Mouse (Mus musculus): Measurements from ENCODE around the gene Rapgef2. TPM values are rescaled to one million over a fixed set of nuclear protein-coding genes. Genes with fewer than 3 reads are reported as not detected.
A peak's percentile ranks its signal among the peaks of the same experiment; 100 is the strongest.
"Not testable (repeated sequence)": the region's sequence is repeated elsewhere in the genome, so short reads cannot be mapped to it uniquely, and the experiment has no call there.

Rapgef2 gene
- total RNA-seq, 2 experiments from 2014 or later: 24.8 to 30.8 TPM

DNA sequence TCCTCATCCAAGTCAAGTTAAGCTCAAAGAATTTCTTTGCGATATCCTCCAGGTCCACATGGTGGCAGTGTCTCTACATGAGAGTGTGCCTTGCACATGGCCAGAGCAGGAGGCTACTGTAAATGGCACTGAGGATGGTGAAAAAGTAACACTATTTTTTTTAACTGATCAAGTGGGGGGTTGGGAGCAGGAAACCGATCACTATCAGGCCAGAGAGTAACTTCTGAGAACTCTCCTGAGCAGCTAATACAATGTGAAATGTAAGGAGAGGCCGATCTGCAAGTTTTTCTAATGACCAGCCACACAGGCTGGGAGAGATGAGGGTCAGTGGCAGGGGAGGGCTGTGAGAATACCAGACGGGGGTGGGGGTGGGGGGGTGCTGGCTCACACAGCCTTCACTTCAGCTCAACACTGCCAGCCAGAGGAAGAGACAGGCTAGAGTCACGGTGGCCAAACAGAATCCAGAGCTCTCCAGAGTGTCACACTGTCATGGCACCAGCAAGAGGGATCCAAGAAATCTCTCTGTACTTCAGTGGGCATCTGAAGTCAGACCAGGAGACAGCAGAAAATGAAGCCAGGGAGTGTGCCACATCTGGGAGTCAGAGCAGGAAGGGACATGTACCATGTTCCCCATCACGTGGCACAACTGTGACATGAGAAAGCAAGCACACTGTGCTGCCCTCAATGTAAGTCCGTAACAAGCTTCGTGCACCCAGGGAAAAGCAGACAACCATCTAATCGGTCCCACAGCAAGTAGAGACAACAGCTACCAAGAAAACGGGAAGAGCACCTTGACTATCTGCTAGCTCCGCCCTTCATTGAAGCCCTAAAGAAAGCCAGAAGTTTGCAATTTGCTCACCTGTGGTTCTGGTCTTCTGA lies 83.8 kb downstream of the Rapgef2 start:
- peak; percentile 66 for DNase-seq

DNA sequence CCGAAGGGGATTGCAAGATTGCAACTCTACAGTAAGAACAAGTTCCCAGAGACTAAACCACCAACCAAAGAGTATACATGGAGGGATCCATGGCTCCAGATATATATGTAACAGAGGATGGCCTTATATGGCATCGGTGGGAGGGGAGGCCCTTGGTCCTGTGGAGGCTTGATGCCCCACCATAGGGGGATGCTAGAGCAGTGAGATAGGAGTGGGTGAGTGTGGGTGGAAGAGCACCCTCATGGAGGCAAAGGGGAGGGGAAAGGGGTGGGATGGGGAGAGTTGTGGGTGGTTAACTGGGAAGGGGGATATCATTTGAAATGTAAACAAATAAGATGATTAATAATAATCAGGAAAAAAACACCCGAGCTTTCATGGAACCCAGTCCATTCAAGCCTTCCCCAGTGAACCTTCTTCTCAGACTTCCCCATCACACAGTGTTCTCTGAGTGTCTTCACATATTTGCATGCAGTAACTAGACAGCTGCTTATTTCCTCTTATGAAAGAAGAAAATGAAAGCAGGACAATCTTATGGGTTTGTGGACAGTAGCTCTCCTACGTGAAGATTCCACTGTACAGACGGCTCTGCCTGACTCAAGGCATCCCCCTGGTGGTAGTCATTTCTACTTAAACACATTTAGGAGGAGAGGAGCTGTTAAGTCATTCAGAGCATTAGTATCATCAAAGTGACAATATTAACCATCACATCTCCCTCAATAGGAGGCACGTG lies 89.4 kb downstream of the Rapgef2 start:
- peak; percentile 37 for DNase-seq

DNA sequence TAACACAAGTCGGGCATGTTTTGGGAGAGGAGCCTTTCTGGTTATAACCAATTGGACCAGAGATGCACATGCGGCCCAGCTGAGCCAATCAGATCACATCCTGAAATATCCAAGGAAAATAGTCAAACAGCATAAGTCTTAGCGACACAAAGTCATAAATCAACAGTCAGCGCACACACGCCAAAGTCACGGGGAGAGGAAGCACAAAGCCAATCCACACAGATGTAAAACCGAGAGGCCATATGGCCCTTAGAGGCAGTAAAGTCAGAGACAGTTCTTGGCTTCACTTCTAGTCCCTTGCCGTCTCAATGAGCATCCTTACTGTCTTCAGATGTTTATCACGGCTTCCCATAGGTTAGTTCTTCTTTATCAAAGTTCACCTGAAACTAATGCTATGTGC lies 91.0 kb downstream of the Rapgef2 start:
- no peak for DNase-seq

DNA sequence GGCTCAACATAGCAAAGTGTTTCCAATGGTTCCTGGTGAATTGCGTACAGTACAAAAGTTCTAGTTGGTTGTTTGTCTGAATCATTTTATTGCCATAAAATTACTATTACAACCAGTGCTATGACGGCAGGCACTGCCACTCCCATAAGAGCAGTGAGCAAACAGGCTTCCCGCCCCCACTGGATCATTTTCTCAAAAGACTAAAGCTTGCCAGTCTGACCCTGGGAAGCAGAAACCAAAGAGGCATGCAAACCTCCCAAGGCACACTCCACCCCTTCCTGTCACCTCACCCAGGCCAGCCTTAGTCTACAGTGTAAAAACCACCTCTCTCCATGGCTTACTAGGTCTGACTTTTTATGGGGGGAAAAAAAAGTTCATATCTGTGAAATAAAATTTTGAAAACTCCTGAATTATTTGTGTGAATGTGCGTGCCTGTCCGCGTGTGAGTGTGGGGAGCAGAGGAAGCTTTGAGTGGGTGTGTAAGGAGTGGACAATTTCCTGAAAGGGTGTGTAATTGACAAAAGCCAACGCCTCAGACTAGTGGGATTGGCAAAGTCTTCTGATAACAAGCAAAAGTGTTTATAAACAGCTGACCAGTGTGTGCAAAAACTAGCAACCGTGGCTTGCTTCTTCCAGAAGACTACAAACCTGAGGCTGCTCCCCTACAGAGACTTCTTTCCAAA lies 92.1 kb downstream of the Rapgef2 start:
- no peak for DNase-seq

DNA sequence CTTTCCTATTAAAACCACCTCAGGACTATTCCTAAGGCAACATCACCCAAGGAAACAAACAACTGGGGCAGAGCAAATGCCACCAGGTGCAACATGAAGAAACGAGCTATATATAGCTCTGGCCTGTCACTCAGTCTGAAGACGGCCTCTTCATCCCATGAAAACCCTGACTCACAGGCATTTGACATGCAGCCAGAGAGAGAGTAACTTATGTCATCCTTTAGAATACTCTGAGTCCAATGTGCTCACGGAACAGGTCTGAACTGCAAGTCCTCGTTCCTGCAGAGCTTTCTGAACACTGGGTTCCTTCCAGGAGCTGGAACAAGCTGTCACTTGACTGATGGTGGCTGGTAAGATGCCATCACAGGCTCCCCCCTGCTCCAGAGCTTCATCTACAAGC lies 93.3 kb downstream of the Rapgef2 start:
- DNase-seq: no peak

DNA sequence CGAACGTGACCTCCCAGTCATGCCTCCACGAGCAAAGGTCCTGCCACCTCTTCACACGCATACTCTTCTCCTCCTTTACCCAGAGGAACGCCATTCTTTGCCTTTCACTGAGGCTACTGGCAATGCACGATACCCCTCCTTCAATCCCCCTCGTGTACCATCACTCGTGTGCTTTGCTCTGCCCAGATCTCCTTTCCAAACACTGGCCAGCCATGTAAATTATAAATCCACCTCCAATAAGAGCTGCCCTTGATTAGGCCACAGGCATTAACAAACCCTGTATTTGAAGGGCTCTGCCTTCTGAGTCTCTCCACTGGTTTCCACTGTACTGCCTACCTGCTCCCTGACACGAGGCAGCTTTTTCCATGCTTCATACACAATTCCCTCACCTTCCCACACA lies 94.3 kb downstream of the Rapgef2 start:
- no peak for DNase-seq

DNA sequence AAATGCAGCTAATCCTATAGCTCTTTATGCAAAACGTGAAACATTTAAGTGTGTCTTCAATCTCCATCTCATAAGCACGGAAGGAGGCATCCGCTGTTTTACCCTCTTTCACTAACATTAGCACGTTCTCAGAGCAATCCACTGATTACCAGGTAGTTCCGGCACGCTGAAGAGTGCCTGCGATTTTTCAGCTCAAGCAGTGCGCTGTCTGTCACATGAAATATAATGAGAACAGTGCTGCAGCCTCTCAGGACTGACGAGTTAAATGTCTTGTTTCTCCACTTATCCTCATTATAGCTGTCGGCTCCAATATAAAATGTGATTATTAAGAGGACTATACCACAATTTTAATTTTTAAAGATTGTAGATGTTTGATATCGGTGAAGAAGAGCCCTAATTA lies 94.8 kb downstream of the Rapgef2 start:
- DNase-seq: no peak

DNA sequence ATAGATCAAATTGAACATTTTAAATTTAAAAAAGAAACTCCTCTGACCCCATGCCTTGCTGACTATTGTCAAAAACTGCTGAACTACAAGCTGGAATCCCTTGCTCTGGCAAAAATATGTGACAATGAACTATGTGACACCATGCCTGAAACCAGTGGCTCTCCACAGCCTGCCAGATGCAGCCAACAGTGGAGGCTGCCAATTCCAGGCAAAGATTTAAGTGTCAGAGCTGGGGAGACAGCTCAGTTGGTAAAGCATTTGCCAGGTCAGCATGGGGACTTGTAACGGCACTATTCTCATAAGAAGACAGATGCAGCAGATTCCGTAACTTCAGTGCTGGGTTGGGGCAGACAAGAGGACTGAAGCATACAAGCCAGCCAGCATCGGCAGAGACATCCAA lies 95.9 kb downstream of the Rapgef2 start:
- no peak for DNase-seq

DNA sequence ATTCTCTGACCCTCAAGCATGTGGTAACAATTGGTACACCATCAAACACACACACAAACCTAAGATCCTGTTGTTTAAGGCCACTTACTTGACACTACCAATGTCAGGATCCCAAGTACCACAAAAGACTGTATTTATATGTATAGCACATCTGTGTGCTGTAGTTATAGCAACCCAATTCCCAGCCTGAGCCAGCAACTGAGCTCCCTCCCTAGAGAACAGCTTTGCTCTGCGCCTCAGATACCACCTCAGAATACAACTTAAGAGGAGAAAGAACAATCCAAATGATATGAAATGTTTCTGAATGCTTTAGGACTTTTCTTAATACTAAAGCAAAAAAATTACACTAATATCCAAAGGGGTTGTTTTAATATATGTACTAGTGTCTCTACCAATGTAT lies 98.4 kb downstream of the Rapgef2 start:
- no peak for DNase-seq

DNA sequence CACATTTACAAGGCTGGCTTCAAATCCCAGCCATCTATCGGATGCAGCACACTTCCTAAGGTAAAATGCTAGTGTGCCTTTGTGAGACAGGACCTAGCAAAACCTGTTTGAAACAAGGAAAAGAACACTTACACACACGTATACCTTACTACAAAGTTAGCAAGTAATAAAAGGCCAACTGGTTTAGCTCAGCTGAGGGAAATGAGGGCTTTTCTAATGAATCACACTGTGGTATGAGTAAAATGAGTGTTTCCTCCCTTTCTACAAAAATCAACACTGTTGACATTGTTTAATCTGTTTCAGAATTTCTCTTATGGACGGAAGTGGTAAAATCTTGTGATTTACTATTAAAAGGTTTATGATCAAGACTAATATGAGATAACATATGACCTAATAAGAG lies 104.0 kb downstream of the Rapgef2 start:
- DNase-seq: no peak

DNA sequence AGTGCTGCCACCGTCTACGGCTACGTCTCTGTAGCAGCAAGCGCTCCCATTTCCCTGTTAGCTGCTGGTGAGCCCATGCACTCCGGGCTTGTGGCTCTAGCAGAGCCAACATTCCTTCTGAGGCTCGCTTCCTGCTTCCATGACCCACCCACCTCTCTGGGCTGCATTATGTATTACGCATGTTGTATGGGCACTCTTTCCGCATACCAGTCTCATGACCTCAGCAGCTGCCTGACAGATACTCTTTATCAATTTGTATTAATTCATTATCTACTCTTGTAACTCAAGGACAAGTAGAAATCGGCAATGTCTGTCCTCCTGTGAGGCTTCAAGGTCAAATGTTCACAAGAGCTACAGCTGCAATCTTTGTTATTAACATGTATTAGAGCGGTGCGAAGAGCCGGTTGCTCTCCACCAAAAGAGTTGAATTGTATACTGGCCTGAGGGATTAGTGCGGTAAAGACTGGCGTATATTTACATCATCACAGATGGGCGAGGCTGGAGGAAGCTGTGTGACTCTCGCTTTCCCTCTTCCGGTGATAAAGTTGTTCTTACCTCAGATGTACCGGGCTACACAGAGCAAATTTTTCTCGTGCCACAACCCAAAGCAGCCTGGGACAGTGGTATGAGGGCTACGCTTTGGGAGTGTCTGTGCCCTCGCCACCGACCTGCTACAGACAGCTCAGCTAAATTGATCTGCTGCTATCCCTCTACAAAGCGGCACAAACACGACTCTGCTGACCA lies 104.9 kb downstream of the Rapgef2 start:
- DNase-seq: peak; percentile 53

DNA sequence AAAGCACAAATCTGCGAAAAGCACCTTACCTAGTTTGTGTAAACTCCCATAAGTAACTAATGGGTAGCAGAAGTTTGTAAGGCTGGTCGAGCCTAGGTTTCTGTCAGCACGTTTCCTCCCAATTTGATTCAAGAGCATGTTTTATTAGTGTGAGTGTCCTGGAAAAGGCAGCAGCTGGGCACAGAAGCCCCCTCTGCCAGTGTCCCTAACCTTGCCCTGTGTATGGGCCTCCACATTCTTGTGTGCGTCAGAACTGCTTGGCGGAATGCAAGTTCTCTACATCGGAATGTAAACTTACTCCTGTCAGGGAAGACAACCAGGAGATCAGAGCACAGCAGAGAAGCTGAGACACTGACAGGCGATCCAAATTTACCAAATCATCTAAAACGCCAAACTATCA lies 106.2 kb downstream of the Rapgef2 start:
- no peak for DNase-seq

DNA sequence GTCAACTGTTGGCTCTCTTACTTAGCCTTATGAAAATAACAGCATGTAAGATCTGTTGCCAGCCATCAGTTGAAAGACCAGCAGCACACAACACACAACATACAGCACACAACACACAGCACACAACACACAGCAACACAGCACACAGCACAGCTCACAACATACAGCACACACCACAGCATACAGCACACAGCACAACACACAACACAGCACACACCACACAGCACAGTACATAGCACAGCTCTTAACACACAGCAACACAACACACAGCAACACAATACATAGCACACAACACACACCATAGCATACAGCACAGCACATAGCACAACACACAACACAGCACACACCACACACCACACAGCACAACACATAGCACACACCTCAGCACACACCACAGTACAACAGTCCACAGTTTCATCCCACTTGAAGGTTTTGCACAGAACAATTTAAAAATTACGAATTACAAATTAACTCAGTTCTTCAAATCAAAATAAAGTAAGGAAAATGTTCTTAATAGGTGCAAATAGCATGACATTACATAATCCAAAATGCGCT lies 106.7 kb downstream of the Rapgef2 start:
- no peak for DNase-seq

DNA sequence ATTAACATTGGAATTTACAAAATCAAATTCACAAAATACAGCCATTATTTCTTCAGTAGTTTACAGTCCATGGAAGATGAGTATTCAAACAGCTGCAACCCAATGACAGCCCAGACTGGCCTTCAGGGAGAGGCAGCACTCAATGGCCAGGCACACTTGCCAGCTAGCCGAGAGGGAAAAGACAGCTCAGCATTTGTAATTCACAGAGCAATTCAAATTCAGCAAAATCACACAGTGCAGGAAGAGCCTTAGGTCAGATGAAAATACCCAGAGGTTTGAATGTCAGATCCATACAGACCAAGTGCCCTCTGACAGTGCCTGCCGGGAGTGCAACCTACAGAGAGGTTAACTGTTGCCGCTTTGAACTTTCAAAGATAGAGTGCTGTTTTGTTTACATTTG lies 107.6 kb downstream of the Rapgef2 start:
- DNase-seq: peak; percentile 45

DNA sequence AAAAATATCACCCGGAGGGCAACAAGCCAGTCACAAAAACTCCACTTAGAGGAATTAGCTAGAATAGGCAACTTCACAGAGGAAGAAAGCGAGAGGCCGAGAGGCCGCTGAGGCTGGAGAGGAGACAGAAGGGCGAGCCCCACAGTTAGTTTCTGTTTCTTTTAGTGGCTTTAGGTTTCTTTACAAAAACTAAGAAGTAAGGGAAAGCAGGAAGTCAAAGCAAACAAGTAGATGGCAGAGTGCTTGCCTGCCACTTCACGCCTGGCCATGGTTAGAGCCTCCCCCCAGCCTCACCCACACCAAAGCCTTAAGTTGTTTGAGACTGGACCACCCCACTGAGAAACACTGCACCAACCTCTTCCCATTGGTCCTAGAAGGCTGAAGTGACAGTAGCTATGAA lies 108.2 kb downstream of the Rapgef2 start:
- no peak for DNase-seq

DNA sequence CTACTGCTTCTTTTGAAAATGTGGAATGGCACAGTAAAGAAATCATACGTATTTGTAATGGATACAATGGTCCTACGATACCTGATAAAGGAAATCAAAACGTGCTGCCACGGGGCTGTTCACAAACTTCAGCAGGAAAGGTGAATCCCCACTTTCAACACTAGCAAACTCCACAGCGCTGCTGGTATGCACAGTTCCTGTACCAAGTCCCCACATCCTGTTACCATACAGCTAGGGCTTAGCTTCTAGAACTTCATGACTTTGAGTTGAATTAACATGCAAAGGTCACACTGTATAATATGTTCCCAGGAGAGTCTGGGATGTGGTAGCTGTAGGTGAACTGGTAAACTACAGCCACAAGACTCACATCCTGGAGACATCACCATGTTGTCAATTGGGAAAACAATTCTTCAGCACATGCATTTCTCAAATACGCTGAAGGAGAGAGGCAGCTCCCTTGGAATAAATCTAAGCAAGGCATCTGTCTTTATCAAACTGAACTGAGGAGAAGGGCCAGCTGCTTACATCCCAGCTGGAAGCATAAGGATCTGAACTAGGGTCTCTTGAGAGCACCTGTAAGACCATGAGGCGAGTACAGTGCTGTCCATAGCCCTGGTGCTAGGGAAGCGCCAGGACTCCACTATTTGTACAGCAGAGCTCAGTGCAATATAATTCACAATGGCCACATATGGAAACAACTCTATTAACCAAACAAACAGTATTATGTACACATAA lies 109.0 kb downstream of the Rapgef2 start:
- DNase-seq: no peak

DNA sequence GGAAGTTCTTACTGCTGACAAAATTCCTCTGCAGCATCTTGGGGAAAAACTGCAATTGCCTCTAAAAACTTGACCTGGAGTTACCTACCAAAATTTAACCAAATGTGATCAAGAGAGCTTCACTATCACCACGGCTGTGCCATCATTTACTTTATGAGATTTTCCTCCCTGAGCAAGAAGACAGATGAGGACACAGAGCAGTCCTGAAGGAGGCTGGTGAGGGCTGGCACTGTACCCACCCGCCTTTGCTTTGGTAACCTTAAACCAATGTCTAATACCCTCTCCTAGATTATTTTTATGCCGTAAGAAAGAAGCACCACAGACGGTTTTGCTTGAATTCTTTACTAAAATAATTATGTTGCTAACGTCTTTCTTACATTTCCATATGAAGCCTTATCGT lies 112.1 kb downstream of the Rapgef2 start:
- DNase-seq: no peak

DNA sequence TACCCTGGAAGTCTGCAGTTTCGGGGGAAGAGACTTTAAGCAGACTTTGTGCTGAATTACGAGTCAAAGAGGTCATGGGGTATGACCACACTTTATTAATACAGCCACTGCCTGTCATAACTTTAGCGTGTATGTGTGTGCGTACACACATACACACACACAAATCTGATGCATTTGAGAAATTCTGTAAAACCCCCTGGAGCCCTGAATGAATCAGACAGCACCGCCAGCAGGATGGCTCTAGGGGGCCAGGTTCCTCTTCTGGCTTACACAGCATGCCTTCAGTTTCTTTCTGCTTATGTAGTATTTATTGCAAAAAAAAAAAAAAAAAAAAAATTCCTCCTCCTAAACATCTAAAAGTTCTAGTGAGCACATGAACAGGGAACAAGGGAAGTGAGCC lies 113.0 kb downstream of the Rapgef2 start:
- DNase-seq: no peak

DNA sequence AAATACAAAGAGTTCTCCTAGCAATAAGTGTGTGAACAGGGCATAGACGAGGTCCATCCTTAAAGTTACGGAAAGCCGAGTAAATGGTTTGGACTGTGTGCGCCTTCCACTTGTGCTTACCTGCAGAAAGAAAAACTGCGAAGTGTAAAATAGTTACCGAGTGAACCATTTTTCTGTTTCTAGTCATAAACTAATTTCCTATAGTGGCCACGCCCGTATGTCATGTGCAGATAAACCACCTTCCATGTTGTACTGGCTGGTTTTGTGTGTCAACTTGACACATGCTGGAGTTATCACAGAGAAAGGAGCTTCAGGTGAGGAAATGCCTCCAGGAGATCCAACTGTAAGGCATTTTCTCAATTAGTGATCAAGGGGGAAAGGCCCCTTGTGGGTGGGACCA lies 115.2 kb downstream of the Rapgef2 start:
- not testable (repeated sequence) for DNase-seq

DNA sequence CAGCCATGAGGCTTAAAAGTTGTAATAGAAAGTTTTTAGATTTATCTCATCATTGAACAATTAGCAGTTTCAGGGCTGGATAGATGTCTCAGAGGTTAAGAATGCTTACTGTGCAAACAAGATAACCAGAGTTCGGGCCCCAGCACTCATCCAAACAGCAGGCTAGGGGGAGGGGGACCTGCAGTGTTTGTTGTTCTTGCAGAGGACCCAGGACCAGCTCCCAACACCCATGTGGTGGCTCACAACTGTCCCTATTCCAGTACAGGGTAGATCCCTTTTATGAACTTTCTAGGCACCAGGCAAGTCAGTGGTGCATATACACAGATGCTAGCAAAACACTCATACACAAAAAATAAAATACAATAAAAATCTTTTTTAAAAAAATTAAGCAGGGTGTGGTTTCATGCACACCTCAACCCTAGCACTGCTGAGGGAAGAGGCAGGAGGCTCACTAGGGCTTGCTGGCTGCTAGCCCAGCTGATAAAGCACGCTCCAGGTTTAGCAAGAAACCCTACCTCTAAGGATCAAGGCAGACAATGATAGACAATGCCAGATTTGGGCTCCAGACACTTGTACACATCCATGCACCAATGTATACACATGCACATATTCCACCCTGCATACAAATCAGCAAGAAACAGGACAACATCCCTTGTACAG lies 118.0 kb downstream of the Rapgef2 start:
- no peak for DNase-seq

DNA sequence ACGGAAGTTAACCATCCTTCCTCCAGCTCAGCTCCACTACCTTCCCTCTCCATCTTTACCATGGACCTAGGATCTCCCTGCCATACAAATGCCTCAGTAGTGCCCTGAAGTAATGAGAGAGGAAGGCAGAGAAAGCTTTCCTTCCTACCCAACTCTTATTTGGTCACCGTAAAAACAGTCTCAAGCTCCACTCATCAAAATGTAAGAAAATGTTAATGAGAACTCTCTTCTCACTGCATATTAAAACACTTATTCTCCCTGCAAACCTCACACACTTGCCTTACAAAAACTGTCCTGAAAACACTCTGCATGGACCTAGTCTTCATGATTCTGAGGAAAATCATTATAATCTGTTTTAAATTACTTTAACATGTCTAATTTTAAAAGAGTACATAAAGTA lies 118.7 kb downstream of the Rapgef2 start:
- no peak for DNase-seq

All from gastrocnemius, postnatal 10 days (tissue).